Mouse (Mus musculus) testis, adult 2 months (tissue): ENCODE measurements around the gene Ticam1.
"Not testable (repeated sequence)": the region's sequence is repeated elsewhere in the genome, so short reads cannot be mapped to it uniquely, and the experiment has no call there.

ENCODE experiments used
- CTCF ChIP-seq: fragments of 200-500 bp; IDR thresholded peaks from 2 replicates; pipeline ENCODE4 v1.5.1; 2012; ENCODE audit warnings: low read depth, mild to moderate bottlenecking, inconsistent platforms, low read length, moderate library complexity; ENCODE audit not compliant: control insufficient read depth, insufficient read depth, insufficient replicate concordance
- POLR2A ChIP-seq: fragments of 200-500 bp; IDR thresholded peaks from 2 replicates; pipeline ENCODE4 v1.6.1; 2012; ENCODE audit warnings: low read depth, mild to moderate bottlenecking, inconsistent platforms, low read length, moderate library complexity; ENCODE audit not compliant: control insufficient read depth

GRCm38 (mm10) chr17:56258269-56258668, 18.3 kb downstream of the Ticam1 start:
- TF ChIP-seq CTCF, POLR2A: not testable (repeated sequence)
